Mouse (Mus musculus): Measurements from ENCODE around the gene Rngtt.

- TF ChIP-seq CTCF (IDR thresholded peaks at IDR 0.05) = no peak
- TF ChIP-seq POLR2A (IDR thresholded peaks at IDR 0.05; ENCODE audit: insufficient read depth, low read depth, low read length) = no peak
- no peak for TF ChIP-seq EP300 (IDR thresholded peaks at IDR 0.05; ENCODE audit: insufficient read depth, low read depth, low read length)
Observed at GRCm38 (mm10) chr4:33413791-33414190, 103.7 kb downstream of the Rngtt start.
